Mouse (Mus musculus): ENCODE results near the gene Lce1a1. TPM values are rescaled to one million over a fixed set of nuclear protein-coding genes. Genes with fewer than 3 reads are reported as not detected.

The Lce1a1 gene
- not detected in 2 replicates for polyA plus RNA-seq (2012; rRNA removed)

GRCm38 (mm10) chr3:92648207-92648606, at the start of gene Lce1a1:
TSS of gene Lce1a1 (minus strand) at chr3:92648307.

GRCm38 (mm10) chr3:92687110-92687509, 39.0 kb upstream of the Lce1a1 start, which contains the start of gene Lce1d:
TSS of gene Lce1d (minus strand) at chr3:92687210.

GRCm38 (mm10) chr3:92678947-92679346, 30.8 kb upstream of the Lce1a1 start, which contains the start of gene Lce1c:
TSS of gene Lce1c (plus strand) at chr3:92679247.

GRCm38 (mm10) chr3:92670215-92670614, 22.1 kb upstream of the Lce1a1 start, which contains the start of gene Lce1a2:
TSS of gene Lce1a2 (minus strand) at chr3:92670315.

GRCm38 (mm10) chr3:92656826-92657225, 8.7 kb upstream of the Lce1a1 start, which contains the start of gene Lce1b:
TSS of gene Lce1b (minus strand) at chr3:92656926.

GRCm38 (mm10) chr3:92621560-92621959, 26.5 kb downstream of the Lce1a1 start, which contains the start of gene Lce6a:
TSS of gene Lce6a (minus strand) at chr3:92621660.

GRCm38 (mm10) chr3:92607392-92607791, 40.7 kb downstream of the Lce1a1 start, which contains the start of gene 2210017I01Rik:
TSS of gene 2210017I01Rik (minus strand) at chr3:92607492.

Other genes with a start within 250 kb of the Lce1a1 start
- not detected in 2 replicates for gene Sprr2i, start 240.3 kb downstream of the Lce1a1 start, polyA plus RNA-seq (2012; rRNA removed)
- gene Sprr2j-ps, start 230.2 kb downstream of the Lce1a1 start, polyA plus RNA-seq (2012; rRNA removed): not detected in 2 replicates
- gene Gm9774, start 218.9 kb downstream of the Lce1a1 start, polyA plus RNA-seq (2012; rRNA removed): 7.6 and 8.8 TPM in 2 replicates
- gene Sprr2k, start 215.7 kb downstream of the Lce1a1 start, polyA plus RNA-seq (2012; rRNA removed): not detected in 2 replicates
- not detected in 2 replicates for gene Sprr1b, start 209.5 kb downstream of the Lce1a1 start, polyA plus RNA-seq (2012; rRNA removed)
- 0.25 TPM in 1 of 2 replicates, not detected in the other for gene Sprr3, start 189.6 kb downstream of the Lce1a1 start, polyA plus RNA-seq (2012; rRNA removed)
- 1.1 and 13.1 TPM in 2 replicates for gene Sprr1a, start 162.4 kb downstream of the Lce1a1 start, polyA plus RNA-seq (2012; rRNA removed)
- gene Sprr4, start 147.8 kb downstream of the Lce1a1 start, polyA plus RNA-seq (2012; rRNA removed): not detected in 2 replicates
- gene 2310046K23Rik, start 113.8 kb downstream of the Lce1a1 start, polyA plus RNA-seq (2012; rRNA removed): not detected in 2 replicates
- not detected in 2 replicates for gene Ivl, start 74.6 kb downstream of the Lce1a1 start, polyA plus RNA-seq (2012; rRNA removed)
- gene Smcp, start 59.3 kb downstream of the Lce1a1 start, polyA plus RNA-seq (2012; rRNA removed): not detected in 2 replicates
- gene 2210017I01Rik, start 40.8 kb downstream of the Lce1a1 start, polyA plus RNA-seq (2012; rRNA removed): not detected in 2 replicates
- gene Lce6a, start 26.6 kb downstream of the Lce1a1 start, polyA plus RNA-seq (2012; rRNA removed): not detected in 2 replicates
- 0.26 TPM in 1 of 2 replicates, not detected in the other for gene Lce1b, start 8.6 kb upstream of the Lce1a1 start, polyA plus RNA-seq (2012; rRNA removed)
- gene Lce1a2, start 22.0 kb upstream of the Lce1a1 start, polyA plus RNA-seq (2012; rRNA removed): not detected in 2 replicates
- gene Lce1c, start 30.9 kb upstream of the Lce1a1 start, polyA plus RNA-seq (2012; rRNA removed): not detected in 2 replicates
- gene Lce1d, start 38.9 kb upstream of the Lce1a1 start, polyA plus RNA-seq (2012; rRNA removed): not detected in 2 replicates
- not detected in 2 replicates for gene Lce1e, start 60.8 kb upstream of the Lce1a1 start, polyA plus RNA-seq (2012; rRNA removed)
- gene Lce1f, start 72.0 kb upstream of the Lce1a1 start, polyA plus RNA-seq (2012; rRNA removed): 0.22 TPM in 1 of 2 replicates, not detected in the other
- gene Gm38119, start 90.8 kb upstream of the Lce1a1 start, polyA plus RNA-seq (2012; rRNA removed): not detected in 2 replicates
- gene Lce1g, start 104.0 kb upstream of the Lce1a1 start, polyA plus RNA-seq (2012; rRNA removed): not detected in 2 replicates
- gene Lce1h, start 116.8 kb upstream of the Lce1a1 start, polyA plus RNA-seq (2012; rRNA removed): not detected in 2 replicates
- gene Lce1i, start 130.6 kb upstream of the Lce1a1 start, polyA plus RNA-seq (2012; rRNA removed): not detected in 2 replicates
- 0.60 TPM in 1 of 2 replicates, not detected in the other for gene Lce1j, start 142.2 kb upstream of the Lce1a1 start, polyA plus RNA-seq (2012; rRNA removed)
- not detected in 2 replicates for gene Lce1k, start 159.6 kb upstream of the Lce1a1 start, polyA plus RNA-seq (2012; rRNA removed)
- not detected in 2 replicates for gene Kprp, start 178.9 kb upstream of the Lce1a1 start, polyA plus RNA-seq (2012; rRNA removed)
- gene Lce1l, start 203.0 kb upstream of the Lce1a1 start, polyA plus RNA-seq (2012; rRNA removed): not detected in 2 replicates
- not detected in 2 replicates for gene 2310050C09Rik, start 221.9 kb upstream of the Lce1a1 start, polyA plus RNA-seq (2012; rRNA removed)